Mouse (Mus musculus) liver, embryonic 13.5 days (tissue): ENCODE measurements around the gene Eef1akmt4. TPM values are rescaled to one million over a fixed set of nuclear protein-coding genes. Genes with fewer than 3 reads are reported as not detected.

Experiments used
- ATAC-seq: fragments of 200-750 bp; cut with Nextera tagmentation; 2 replicates; pipeline ENCODE4 v1.8.0; 2017; ENCODE audit warnings: low read depth, mild to moderate bottlenecking, moderate number of reproducible peaks, moderate library complexity
- DNase-seq: peaks from one replicate; pipeline ENCODE4 v3.0.0; 2022
- H3K27ac ChIP-seq: fragments of 300-500 bp; sonication (generic); 2 replicates; pipeline ENCODE4 v1.5.1; 2015; ENCODE audit warnings: moderate library complexity, mild to moderate bottlenecking, inconsistent platforms
- H3K27me3 ChIP-seq: fragments of 300-500 bp; sonication (generic); 2 replicates; pipeline ENCODE4 v1.6.1; 2015; ENCODE audit warnings: mild to moderate bottlenecking, inconsistent platforms
- H3K36me3 ChIP-seq: fragments of 300-500 bp; sonication (generic); 2 replicates; pipeline ENCODE4 v1.6.1; 2015; ENCODE audit warnings: mild to moderate bottlenecking, inconsistent platforms
- H3K4me1 ChIP-seq: fragments of 300-500 bp; sonication (generic); replicated peaks from 2 replicates; pipeline ENCODE4 v1.6.1; 2015; ENCODE audit warnings: inconsistent platforms
- H3K4me2 ChIP-seq: fragments of 300-500 bp; sonication (generic); 2 replicates; pipeline ENCODE4 v1.6.1; 2015; ENCODE audit warnings: inconsistent platforms, mild to moderate bottlenecking, moderate library complexity
- H3K4me3 ChIP-seq: fragments of 300-500 bp; sonication (generic); replicated peaks from 2 replicates; pipeline ENCODE4 v1.5.1; 2015; ENCODE audit warnings: mild to moderate bottlenecking, inconsistent platforms
- H3K9ac ChIP-seq: fragments of 300-500 bp; sonication (generic); 2 replicates; pipeline ENCODE4 v1.6.1; 2015; ENCODE audit warnings: mild to moderate bottlenecking, inconsistent platforms
- H3K9me3 ChIP-seq: fragments of 300-500 bp; sonication (generic); replicated peaks from 2 replicates; pipeline ENCODE4 v1.6.1; 2016; ENCODE audit warnings: inconsistent platforms
- WGBS: fragments of 180-500 bp; shearing (Covaris S2); methylation state at CpG from one replicate; pipeline ENCODE4 v1.1.7; 2015; ENCODE audit not compliant: insufficient replicate concordance; 5-methylcytosine and 5-hydroxymethylcytosine counted together
- polyA plus RNA-seq: library from polyadenylated mRNA; unstranded; fragments of >200 nt; fragmentation: Nextera tagmentation; extraction: Ambion mirVana; gene quantifications from 2 replicates; pipeline ENCODE4 v1.2.1, GENCODE M21; 2015

Eef1akmt4 gene
- polyA plus RNA-seq = 21.5 and 23.7 TPM in 2 replicates

DNA sequence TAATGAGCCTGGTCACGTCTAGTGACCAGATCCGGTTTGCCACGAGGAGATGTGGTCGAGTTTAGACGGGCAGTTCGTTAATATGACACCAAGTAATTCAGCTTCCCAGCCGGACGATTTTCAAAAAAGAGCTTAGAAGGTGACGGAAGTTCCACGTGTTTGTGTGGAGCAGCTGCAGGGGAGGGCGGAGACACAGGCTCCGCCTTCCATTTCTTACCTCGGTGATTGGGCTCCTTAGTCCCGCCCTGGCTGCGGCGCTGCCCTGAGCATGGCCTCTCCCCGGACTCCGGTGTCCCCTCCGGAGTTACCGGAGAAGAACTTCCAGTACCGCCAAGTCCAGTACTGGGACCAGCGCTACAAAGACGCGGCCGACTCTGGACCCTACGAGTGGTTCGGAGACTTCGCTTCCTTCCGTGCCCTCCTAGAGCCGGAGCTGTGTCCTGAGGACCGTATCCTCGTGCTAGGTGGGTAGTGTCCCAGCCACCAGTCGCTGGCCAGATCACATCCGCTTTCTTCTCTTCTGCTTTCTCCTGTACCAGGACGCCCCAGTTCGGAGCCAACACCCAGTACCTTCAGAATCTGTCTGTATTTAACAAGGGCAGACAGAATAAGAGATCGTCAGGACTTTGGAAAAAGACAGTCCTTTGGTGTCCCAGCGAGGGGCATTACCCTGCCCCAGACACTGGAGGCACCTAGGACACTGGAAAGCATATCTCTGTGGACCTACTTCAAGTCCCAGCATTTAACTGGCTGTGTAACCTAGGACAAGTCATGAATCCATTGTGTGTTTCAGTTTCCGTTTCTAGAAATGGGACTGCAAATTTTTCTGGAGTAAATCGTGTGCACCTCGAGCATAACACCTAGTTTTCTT lies at the start of gene Eef1akmt4, which contains the start of the genes Gm49333 and Alg3:
Gene Eef1akmt4, plus strand, starts transcription at position 237 of the 871 bp plus-strand sequence.
Gene Gm49333, plus strand, starts transcription at position 254 of the 871 bp plus-strand sequence.
Gene Alg3, minus strand, starts transcription at position 379 of the 871 bp plus-strand sequence.
- Histone ChIP-seq H3K27me3 (no peaks in the 10 kb centered on the region), H3K9ac (peak within 1 kb of the TSS; percentile 82), H3K4me3 (peak within 1 kb of the TSS; percentile 78), H3K9me3 (no peaks in the 10 kb centered on the region), H3K4me2 (peak within 1 kb of the TSS; percentile 92), H3K36me3 (peaks cover 28% of the 10 kb centered on the region), H3K4me1 (peaks cover 35% of the 10 kb centered on the region), H3K27ac (peak within 1 kb of the TSS; percentile 80)
- ATAC-seq (peak; percentile 97), DNase-seq (peak; percentile 88)
- WGBS = 2% methylated on average over 41 of the region's 41 CpGs

DNA sequence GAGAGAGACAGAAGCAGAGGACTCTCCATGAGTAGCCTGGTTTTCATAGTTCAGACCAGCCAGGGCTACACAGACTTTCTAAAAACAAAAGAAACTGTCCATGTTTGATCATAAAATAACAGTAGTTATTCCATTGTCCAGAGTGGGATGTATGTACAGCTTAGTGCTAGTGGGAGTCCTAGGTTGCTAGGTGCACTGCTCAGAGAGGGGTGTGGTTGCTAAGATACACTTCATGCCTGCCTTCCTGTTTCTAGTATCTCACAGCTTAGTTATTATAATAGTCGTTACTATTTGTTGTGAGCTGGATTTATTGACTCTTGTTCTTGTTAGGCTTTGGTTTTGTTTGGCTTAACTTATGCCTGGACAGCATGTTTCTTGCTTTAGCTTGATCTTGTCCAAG lies 46.3 kb upstream of the Eef1akmt4 start:
- Histone ChIP-seq H3K27ac (no peak overlapping the region), H3K4me3 (no peak overlapping the region), H3K27me3 (no peaks in the 10 kb centered on the region; the same call in 1 of the 2 replicates), H3K4me1 (no peaks in the 10 kb centered on the region), H3K4me2 (no peak overlapping the region), H3K9ac (no peak overlapping the region), H3K9me3 (no peaks in the 10 kb centered on the region), H3K36me3 (peaks cover 30% of the 10 kb centered on the region)
- 52% methylated on average over 1 of the region's 1 CpGs for WGBS
- DNase-seq (no peak), ATAC-seq (no peak)

DNA sequence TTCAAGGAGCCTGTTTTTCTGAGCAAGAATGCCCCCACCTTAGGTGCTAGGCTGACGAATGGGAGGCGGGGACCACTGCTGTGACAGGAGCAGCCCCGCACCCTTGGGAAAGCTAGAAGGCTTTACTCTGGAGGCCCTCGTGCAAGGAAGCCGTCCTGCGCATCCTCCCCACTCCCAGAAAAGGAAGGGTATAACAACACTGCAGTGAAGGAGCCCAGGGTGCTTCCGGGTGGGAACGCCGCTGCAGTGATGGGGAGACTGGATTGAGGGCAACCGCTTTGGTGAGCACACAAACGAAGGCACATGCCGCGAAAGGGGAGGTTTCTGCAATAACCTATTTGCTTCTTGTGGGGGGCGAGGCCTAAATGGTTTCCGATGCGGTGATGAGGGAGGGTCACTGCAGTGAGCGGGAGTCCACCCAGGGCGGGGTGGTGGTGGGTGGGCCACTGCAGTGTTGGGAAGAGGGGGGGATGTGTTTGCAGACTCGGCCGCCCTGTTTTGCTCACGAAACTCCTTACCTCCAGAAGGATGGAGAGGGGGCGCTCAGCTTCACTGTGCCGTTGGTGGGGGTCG lies 21.9 kb upstream of the Eef1akmt4 start, which contains the start of gene Vwa5b2:
Gene Vwa5b2, plus strand, starts transcription at position 106 of the 573 bp plus-strand sequence.
- H3K9ac ChIP-seq = peak within 1 kb of the TSS; percentile 28; the same call in 1 of the 2 replicates
- no peaks in the 10 kb centered on the region for H3K9me3 ChIP-seq
- H3K4me3 ChIP-seq = peak within 1 kb of the TSS; percentile 50
- DNase-seq (no peak), ATAC-seq (0 out of 2 replicates have a peak, but pooled peaks have one; percentile 10)
- peak within 1 kb of the TSS; percentile 71 for H3K4me2 ChIP-seq
- WGBS = 5% methylated on average over 24 of the region's 24 CpGs
- peaks cover 33% of the 10 kb centered on the region for H3K4me1 ChIP-seq
- H3K27me3 ChIP-seq = peaks cover 86% of the 10 kb centered on the region
- H3K36me3 ChIP-seq = no peaks in the 10 kb centered on the region
- H3K27ac ChIP-seq = no peak within 1 kb of the TSS

DNA sequence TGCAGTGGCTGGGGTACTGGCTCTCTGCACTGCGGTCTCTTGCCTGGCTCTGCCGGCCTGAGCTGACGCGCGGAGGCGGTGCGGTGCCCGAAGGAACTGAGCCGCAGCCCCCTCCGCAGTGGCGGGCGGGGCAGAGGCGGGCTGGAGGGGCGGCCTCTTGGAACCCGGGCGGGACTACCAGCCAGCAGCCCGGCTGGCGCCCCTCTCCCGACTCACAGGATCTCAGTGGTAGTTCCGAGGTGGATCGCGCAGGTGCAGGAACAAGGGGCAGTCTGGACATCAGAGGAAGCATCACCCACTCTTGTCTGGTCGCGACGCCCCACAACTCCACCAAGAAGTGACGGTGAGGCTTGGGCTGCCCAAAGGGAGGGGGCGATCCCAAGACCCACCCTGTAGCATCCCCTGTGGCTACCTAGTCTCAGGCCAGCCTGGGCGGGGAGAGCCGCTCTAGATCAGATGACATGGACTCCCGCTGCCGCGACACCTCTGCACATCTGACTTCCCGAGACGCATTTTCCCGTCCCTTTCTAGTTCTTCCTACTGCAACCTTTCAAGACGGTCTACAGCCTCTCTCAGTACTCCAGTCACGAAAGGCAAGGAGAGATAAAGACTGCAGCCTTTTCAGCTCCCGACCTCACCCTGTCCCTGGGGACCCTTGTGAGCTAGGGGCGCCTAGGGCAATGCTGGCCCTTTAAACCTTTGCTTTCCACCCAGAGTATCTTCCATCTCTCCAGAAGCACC lies 21.3 kb upstream of the Eef1akmt4 start:
- no peaks in the 10 kb centered on the region for H3K36me3 ChIP-seq
- H3K4me2 ChIP-seq = peak overlapping the region; percentile 71
- DNase-seq = no peak
- H3K9ac ChIP-seq = peak overlapping the region; percentile 28; the same call in 1 of the 2 replicates
- peak; percentile 29; the same call in 1 of the 2 replicates for ATAC-seq
- H3K4me1 ChIP-seq = peaks cover 40% of the 10 kb centered on the region
- H3K27me3 ChIP-seq = peaks cover 88% of the 10 kb centered on the region
- peak overlapping the region; percentile 50 for H3K4me3 ChIP-seq
- H3K27ac ChIP-seq = no peak overlapping the region
- WGBS = under 1% methylated on average over 39 of the region's 39 CpGs
- H3K9me3 ChIP-seq = no peaks in the 10 kb centered on the region

DNA sequence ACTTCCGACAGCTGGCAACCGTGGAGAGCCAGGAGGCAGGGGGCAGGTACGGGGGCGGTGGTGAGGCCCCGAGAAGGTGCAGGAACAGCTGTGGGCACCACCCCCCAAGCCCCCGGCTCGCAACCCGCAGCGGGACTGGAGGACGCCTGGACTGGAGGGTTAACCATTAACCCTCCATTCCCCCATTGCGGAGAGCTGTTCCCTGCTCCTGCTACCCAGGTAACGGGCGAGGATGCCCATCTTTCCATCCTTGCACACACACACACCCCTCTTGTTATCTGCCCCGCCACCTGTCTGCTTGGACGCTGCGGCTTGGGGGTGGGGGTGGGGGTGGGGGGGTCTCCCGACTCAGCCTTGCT lies 20.7 kb upstream of the Eef1akmt4 start:
- Histone ChIP-seq H3K9me3 (no peaks in the 10 kb centered on the region), H3K4me1 (peaks cover 45% of the 10 kb centered on the region), H3K4me3 (peak overlapping the region; percentile 50), H3K9ac (no peak overlapping the region), H3K27me3 (peaks cover 84% of the 10 kb centered on the region), H3K4me2 (peak overlapping the region; percentile 71), H3K36me3 (no peaks in the 10 kb centered on the region), H3K27ac (no peak overlapping the region)
- under 1% methylated on average over 15 of the region's 17 CpGs for WGBS
- no peak for ATAC-seq
- no peak for DNase-seq

DNA sequence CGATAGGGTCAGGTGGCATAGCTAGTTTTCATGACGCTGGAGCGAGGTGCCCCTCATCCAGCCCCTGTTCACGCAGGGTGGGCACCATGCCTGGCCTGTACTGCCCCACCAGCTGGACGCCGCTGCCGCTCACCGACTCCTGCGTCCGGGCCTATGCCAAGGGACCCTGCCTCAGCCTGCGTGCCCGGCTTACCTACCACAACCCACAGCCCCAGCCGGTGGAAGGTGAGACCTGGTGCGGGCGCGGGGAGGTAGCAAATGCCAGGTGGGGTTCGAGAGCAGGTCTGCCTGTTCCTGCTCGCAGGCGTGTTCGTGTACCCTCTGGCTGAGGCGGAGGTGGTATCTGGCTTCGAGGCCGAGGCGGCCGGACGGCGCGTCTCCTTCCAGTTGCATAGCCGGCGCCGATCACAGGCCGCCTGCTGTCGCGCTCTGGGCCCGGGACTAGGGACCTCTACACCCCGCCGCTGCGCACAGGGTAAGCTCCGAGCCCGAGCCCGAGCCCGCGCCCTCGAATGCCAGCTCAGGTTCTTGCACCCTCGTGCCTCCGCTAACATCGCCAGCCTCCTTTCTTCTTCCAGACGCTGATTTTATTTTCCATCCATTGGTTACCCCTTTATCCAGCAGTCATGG lies 20.2 kb upstream of the Eef1akmt4 start:
- no peak for DNase-seq
- Histone ChIP-seq H3K4me1 (peaks cover 50% of the 10 kb centered on the region), H3K9ac (no peak overlapping the region)

DNA sequence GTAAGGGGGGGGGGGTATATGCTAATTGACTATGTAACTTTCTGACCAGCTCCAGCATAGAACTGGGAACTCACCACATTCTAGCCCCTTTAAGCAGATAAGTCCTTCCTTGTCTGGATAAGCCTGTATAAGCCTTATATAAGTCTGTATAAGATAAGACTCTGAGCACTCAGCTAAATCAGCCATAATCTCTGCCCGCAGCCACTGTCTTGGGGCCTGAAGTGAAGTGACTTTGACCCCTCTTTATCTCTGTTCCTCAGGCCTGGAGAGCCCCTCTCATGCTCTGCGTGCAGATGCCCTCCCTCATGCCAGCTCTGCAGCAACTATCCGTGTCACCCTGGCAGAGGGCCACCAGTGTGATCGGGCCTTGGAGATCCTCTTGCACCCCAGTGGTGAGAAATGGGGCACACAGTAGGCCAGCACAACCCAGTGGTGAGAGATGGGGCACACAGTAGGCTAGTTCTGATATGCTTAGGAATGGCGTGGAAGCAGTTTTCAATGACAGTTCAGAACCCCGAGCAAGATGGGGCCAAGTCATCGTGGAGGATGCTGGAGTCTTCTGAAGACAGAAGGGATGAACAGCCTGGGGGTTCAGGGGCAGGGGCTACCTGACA lies 16.2 kb upstream of the Eef1akmt4 start:
- peak overlapping the region; percentile 35; the same call in 1 of the 2 replicates for H3K27ac ChIP-seq
- H3K9ac ChIP-seq = peak overlapping the region; percentile 30; the same call in 1 of the 2 replicates
- H3K9me3 ChIP-seq = no peaks in the 10 kb centered on the region
- H3K4me1 ChIP-seq = peaks cover 54% of the 10 kb centered on the region
- WGBS = 29% methylated on average over 7 of the region's 7 CpGs
- DNase-seq (peak; percentile 71), ATAC-seq (peak; percentile 90)
- H3K27me3 ChIP-seq = peaks cover 47% of the 10 kb centered on the region
- H3K4me3 ChIP-seq = no peak overlapping the region
- peak overlapping the region; percentile 50 for H3K4me2 ChIP-seq
- H3K36me3 ChIP-seq = no peaks in the 10 kb centered on the region

More for the DNA sequence above, 20.2 kb upstream of the Eef1akmt4 start:
- Histone ChIP-seq H3K27ac (no peak overlapping the region), H3K27me3 (peaks cover 80% of the 10 kb centered on the region), H3K36me3 (no peaks in the 10 kb centered on the region), H3K9me3 (no peaks in the 10 kb centered on the region), H3K4me3 (peak overlapping the region; percentile 50), H3K4me2 (peak overlapping the region; percentile 71)
- 7% methylated on average over 48 of the region's 48 CpGs for WGBS
- no peak for ATAC-seq

DNA sequence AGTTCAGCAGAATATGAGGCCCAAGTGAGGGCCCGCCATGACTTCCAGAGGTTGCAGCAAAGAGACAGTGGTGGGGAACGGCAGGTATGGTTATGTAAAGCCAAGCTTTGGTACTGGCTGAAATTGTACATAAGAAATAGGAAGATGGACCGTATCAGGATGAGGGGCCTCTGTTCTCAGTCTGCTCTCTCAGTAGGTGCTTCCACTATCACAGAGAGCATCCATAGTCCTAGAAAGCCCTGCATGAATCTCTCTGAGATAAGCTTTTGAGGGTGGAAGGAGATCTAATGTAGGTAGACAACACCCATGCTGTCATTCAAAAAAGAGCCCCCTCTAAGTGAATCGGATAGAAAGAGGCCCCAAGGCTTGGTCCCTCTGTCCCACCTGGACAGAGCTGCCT lies 15.7 kb upstream of the Eef1akmt4 start:
- H3K4me2 ChIP-seq = peak overlapping the region; percentile 50
- peak; percentile 51 for ATAC-seq
- H3K4me3 ChIP-seq = no peak overlapping the region
- peak overlapping the region; percentile 35; the same call in 1 of the 2 replicates for H3K27ac ChIP-seq
- no peak for DNase-seq
- H3K9ac ChIP-seq = peak overlapping the region; percentile 30; the same call in 1 of the 2 replicates
- H3K36me3 ChIP-seq = no peaks in the 10 kb centered on the region
- no peaks in the 10 kb centered on the region for H3K9me3 ChIP-seq
- H3K4me1 ChIP-seq = peaks cover 48% of the 10 kb centered on the region
- peaks cover 42% of the 10 kb centered on the region for H3K27me3 ChIP-seq
- 41% methylated on average over 4 of the region's 4 CpGs for WGBS

DNA sequence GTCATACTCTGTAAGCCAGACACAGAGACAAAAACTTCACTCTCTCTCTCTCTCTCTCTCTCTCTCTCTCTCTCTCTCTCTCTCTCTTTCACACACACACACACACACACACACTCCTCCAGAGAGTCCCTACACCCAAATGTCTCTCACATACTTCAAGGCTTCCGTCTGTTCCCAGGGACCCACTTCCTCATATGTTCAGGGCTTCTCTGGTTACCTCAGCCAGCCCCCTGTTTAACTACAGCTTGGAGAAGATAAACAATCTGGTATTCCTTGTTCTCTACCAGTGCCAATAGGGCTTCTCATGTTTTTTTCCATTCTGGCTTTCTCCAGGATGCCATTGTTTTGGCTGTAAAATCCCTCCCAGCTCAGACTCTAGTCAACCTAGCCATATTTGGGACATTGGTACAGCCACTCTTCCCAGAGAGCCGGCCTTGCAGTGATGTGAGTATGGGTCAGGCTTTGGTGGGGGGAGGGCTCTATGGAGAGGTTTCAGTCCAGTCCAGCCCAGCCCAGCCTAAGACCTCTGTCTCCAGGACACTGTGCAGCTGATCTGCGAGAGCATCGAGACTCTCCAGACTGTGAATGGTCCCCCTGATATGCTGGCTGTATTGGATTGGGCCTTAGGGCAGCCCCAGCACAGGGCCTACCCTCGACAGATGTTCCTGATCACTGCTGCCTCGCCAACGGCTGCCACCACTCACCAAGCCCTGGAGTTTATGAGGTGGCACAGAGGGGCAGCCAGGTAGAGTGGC lies 14.5 kb upstream of the Eef1akmt4 start:
- no peak for DNase-seq
- WGBS = 55% methylated on average over 7 of the region's 7 CpGs
- peak; percentile 24 for ATAC-seq
- Histone ChIP-seq H3K9me3 (no peaks in the 10 kb centered on the region), H3K27me3 (peaks cover 31% of the 10 kb centered on the region), H3K4me3 (no peak overlapping the region), H3K4me1 (peaks cover 41% of the 10 kb centered on the region), H3K36me3 (no peaks in the 10 kb centered on the region), H3K4me2 (no peak overlapping the region), H3K27ac (no peak overlapping the region), H3K9ac (no peak overlapping the region)

DNA sequence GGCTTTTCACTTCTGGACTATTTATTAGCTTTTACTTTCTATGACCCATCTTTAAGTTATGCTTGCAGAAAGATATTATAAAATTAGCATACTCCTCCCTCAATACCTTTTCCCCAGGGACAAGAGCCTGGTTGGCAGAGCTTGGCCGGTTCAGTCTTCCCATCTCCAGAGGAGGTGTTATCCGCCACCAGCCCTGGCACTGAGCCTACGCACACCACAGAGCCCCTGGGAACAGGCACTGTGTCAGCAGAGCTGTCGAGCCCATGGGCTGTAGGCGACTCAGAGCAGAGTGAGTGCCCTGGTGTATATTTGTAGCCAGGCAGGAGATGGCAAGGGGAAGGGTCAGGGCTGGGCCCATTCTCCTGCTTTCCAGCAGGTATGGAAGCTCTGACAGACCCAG lies 10.9 kb upstream of the Eef1akmt4 start:
- Histone ChIP-seq H3K4me1 (peaks cover 20% of the 10 kb centered on the region), H3K27me3 (peaks cover 3% of the 10 kb centered on the region; the same call in 1 of the 2 replicates), H3K27ac (no peak overlapping the region), H3K4me2 (no peak overlapping the region), H3K9me3 (no peaks in the 10 kb centered on the region), H3K4me3 (no peak overlapping the region), H3K9ac (no peak overlapping the region), H3K36me3 (peaks cover 14% of the 10 kb centered on the region)
- 67% methylated on average over 5 of the region's 5 CpGs for WGBS
- no peak for DNase-seq
- no peak for ATAC-seq
